Mouse (Mus musculus) forelimb bud, embryonic 11.5 days (tissue): ENCODE results near the gene Plau.

Experiments
- DNase-seq: peaks from one replicate; pipeline ENCODE4 v3.0.0-alpha.2; 2012; ENCODE audit warnings: low read depth, low spot score

The Plau gene

GRCm38 (mm10) chr14:20806116-20806840 is 30.2 kb upstream of the Plau start:
- no peak for DNase-seq

DNA sequence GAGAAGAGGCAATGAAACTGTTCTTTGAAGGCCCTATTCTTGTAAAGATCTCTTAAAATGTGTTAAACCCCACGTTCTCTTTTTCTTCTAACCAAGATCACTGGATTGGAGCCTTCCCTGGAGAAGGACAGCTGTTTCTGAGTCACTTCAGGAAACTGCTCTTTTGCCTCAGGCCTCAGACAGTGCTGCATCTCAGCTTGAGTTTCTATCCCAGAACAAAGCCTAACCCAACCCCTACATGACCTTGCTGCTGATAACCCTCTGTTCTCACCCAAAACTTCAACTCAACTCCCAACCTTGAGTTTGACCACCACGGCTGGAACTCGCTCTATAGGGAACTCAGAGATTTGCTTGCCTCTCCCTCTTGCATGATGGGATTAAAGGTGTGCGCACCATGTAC is 27.1 kb upstream of the Plau start:
- no peak for DNase-seq

DNA sequence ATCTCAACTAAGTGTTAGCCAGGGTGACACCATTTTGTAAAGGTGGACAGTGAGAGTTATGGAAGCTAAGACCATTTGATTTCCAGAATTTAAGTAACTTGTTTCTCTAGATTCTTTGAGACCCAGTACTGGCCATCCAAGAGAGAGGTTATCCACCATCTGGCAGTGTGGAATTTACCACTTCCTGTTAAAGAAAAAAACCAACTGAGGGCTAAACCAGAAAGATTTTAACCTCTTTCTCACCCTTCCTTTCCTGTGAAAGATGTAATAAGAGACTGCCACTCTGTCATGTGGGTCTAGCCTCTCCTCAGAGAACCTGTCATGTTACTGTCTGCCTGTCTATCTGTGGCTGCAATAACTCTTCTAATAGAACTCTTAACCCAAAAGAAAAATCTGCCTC is 26.6 kb upstream of the Plau start:
- no peak for DNase-seq

DNA sequence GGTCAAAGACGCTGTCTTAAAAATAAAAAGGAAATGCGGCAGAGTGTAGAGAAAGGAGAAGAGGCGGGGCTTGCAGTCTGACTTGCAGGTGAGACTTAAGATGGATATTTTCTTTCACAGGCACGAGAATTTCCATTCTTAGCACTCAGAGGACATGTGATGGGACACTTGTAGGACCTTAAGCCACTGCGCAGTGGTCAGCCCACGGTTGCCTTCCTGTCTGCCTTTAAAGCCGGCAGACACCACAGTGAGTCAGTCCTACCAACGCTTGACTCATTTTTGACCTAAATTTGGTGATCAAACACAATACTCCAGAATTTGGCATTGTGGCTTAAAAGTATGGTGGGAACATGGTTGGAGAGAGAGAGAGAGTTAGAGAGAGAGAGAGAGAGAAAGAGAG is 25.2 kb upstream of the Plau start:
- no peak for DNase-seq

DNA sequence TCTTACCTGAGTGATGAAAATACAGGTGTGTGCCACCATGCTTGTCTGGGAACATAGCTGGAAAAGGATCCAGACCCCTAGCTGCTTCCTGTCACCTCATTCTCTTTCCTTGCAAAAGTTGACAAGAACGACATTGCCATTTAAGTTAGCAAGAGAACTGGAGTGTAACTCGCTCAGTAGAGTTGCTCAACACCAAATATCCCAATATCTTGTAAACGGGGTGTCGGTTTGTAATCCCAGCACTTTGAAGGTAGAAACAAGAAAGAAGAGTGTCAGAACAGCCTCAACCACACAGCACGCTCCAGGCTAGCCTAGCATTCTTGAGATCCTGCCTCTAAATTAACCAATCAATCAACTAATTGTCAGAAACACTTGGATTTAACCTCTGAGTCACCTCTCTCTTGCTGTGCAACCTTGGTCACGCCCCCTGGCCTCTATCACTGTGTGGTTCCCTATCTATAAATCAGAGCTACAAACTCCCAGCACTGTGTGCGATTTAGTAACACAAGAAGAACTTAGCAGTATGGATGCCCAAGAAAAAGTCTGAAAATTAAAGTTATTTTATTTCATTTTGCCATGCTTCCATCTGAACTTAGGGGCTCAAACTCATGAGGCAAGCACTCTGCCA is 24.6 kb upstream of the Plau start:
- DNase-seq: no peak

DNA sequence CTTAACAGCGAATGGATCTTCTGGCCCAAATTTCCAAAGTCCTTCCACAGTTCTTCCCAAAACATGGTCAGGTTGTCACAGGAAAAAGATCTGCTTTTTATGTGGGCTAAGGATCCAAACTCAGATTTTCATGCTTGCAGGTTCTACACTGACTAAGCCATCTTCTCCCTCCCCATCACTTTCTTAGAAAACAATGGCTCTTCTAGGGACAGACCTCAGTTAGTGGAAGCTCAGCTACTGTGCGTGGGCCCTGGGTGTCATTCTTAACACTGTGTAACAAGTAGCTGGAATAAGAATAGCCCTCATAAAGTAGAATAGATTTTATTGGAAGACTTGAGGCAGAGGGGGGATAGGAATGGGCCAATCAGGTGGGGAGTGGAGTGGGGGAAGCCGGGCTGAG is 21.0 kb upstream of the Plau start:
- no peak for DNase-seq

DNA sequence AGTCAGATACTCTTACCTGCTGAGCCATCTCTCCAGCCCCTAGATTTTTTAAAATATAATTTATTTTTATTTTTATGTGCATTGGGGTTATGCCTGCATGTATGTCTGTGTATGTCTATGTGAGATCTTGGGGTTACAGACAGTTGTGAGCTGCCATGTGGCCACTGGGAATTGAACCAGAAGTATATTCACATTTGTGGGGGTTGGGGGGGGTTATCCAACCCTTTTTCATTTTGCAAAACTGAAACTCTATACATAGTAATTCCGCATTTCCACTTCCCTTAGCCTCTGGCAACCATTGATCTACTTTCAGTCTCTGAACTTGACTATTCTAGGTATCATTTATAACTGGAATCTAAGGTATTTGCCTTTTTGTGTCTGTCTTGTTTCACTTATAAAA is 11.9 kb upstream of the Plau start:
- DNase-seq: no peak

- no peak for DNase-seq
These were observed 10.9 kb upstream of the Plau start for GRCm38 (mm10) chr14:20825516-20825915.

GRCm38 (mm10) chr14:20827061-20827460 is 9.4 kb upstream of the Plau start:
- DNase-seq: no peak

GRCm38 (mm10) chr14:20827491-20827890 is 9.0 kb upstream of the Plau start:
- DNase-seq: no peak

DNA sequence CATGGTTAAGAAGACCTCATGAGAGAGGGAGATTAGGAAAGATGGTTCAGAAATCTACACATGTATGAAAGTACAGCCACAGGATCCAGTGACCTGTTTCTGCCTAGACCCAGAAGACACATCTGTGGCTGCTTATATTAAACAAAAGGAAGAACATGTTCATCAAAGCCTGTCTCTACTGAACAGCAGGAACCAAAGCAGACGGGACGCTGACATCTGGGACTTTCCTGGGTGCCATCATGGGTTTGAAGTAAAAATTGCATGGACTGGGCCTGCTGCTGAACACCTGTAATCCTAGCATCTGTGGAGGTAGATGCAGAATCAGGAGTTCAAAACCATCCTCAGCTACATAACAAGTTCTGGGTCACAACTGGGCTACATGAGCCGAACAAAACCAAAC is 7.9 kb upstream of the Plau start:
- no peak for DNase-seq

- no peak for DNase-seq
These were observed 6.7 kb upstream of the Plau start for GRCm38 (mm10) chr14:20829523-20830366.

DNA sequence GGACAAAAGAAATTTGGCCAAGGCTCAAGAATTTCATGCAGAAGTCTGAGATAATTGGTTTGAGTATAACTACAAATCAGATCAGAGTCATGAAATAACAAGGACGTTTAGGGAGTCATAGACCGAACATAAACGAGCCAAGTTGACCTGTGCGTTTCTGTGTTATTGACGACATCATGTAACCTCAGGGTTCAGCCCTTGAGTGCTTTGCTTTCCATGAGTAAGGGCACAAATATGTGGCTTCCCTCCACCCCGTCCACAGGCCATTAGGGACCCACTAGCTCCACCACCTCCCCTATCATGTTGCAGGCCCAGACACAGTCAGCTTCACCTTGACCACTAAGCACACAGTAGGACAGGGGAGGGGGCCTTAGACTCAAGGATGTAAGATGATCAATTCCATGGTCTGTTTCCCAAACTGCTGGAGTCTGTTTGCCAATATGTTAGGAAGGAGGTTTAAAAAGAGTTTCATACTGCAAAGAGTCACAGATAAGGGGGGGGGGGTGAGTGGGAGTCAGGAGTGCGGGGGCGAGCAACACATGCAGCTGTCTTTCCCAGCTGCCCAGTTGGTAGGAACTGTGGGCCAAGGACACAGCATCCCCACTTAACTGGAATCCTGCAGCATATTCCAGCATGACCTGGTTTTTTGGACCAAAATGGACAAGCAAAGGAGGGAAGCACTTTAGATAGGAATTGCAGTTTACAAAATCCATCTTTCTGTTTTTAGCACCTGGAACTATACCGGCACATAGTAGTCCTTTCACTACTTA is 5.1 kb upstream of the Plau start:
- no peak for DNase-seq

DNA sequence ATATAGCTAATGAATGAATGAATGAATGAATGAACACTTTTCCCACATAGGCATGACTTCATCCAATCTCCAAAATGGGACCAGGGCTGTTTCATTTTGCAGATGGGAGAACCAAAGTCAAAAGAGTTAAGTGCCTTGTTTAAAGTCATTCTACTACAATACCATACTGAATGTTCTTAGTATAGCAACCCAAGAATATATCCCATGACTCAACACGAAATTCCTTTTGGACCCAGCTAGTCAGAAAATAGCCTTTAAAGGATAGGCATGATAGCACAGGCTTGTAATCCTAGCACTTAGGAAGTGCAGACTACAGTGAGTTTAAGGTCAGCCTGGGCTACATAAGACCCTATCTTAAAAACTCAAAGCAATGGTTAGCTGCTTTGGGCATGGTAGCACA is 4.5 kb upstream of the Plau start:
- DNase-seq: no peak

- no peak for DNase-seq
These were observed 2.9 kb upstream of the Plau start for GRCm38 (mm10) chr14:20833525-20833924.

GRCm38 (mm10) chr14:20834136-20834535 is 2.3 kb upstream of the Plau start:
- DNase-seq: no peak

GRCm38 (mm10) chr14:20836905-20837376 is 481 bp downstream of the Plau start:
- no peak for DNase-seq

- DNase-seq: no peak
These were observed 1.2 kb downstream of the Plau start for GRCm38 (mm10) chr14:20837681-20838080.

DNA sequence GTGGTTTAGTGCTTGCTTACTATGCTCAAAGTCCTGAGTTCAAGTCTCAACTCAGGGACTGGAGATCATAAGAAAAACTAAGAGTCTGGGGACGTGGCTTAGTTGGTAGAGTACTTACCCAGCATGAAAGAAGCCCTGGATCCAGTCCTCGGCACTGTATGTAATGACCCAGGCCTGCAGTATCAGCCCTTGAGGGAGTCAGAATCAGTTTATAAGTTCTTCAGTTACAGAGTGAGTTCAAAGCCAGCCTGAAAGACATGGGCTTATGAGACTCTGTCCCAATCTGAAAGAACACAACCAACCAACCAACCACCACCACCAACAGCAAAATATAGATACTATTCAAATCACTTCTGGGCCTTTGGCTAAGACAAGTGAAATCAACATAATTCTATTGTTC is 5.1 kb downstream of the Plau start:
- no peak for DNase-seq

DNA sequence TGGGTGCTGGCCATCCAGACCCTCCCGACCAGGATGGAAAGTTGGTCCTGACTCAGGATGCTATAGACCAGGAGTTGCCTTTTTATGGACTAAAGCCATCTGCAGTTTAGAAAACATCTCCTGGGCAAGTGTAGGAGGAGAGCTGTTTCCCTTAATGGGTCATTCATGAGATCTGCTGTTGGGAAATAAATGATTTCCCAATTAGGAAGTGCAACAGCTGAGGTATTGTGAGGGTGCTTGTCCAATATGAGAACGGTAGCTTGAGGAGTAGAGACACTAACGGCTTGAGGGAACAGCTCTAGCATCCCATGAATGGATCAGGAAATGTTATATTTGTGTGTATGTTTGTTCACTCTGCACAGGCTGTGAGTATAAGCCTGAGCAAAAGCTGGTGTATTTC is 6.2 kb downstream of the Plau start:
- DNase-seq: no peak

GRCm38 (mm10) chr14:20844126-20844525 is 7.7 kb downstream of the Plau start:
- DNase-seq: no peak
